Mouse (Mus musculus): ENCODE data around the gene Bbc3.
A peak's percentile ranks its signal among the peaks of the same experiment; 100 is the strongest.
"Not testable (repeated sequence)": the region's sequence is repeated elsewhere in the genome, so short reads cannot be mapped to it uniquely, and the experiment has no call there.

The Bbc3 gene

GRCm38 (mm10) chr7:16294837-16295236 is 13.4 kb upstream of the Bbc3 start:
- DNase-seq: peak; percentile 96

GRCm38 (mm10) chr7:16295321-16295900 is 12.8 kb upstream of the Bbc3 start:
- peak; percentile 91 for DNase-seq

- peak; percentile 59 for DNase-seq
These were observed 12.0 kb upstream of the Bbc3 start for GRCm38 (mm10) chr7:16296146-16296545.

- peak; percentile 94 for DNase-seq
These were observed 11.3 kb upstream of the Bbc3 start for GRCm38 (mm10) chr7:16296766-16297390.

- DNase-seq: no peak
These were observed 10.6 kb upstream of the Bbc3 start for GRCm38 (mm10) chr7:16297616-16298015.

GRCm38 (mm10) chr7:16298927-16299326 is 9.3 kb upstream of the Bbc3 start:
- no peak for DNase-seq

GRCm38 (mm10) chr7:16299419-16300035 is 8.7 kb upstream of the Bbc3 start:
- peak; percentile 78 for DNase-seq

- not testable (repeated sequence) for DNase-seq
These were observed 1.1 kb upstream of the Bbc3 start for GRCm38 (mm10) chr7:16307141-16307540.

- DNase-seq: peak; percentile 21
These were observed 543 bp downstream of the Bbc3 start for GRCm38 (mm10) chr7:16308555-16309317.

- DNase-seq: peak; percentile 94
These were observed 1.3 kb downstream of the Bbc3 start for GRCm38 (mm10) chr7:16309318-16310019.

- peak; percentile 91 for DNase-seq
These were observed 1.9 kb downstream of the Bbc3 start for GRCm38 (mm10) chr7:16310020-16310520.

- peak; percentile 70 for DNase-seq
These were observed 2.6 kb downstream of the Bbc3 start for GRCm38 (mm10) chr7:16310521-16311452.

GRCm38 (mm10) chr7:16311453-16312004 is 3.3 kb downstream of the Bbc3 start:
- peak; percentile 41 for DNase-seq

GRCm38 (mm10) chr7:16312011-16312671 is 3.9 kb downstream of the Bbc3 start:
- peak; percentile 60 for DNase-seq

- peak; percentile 79 for DNase-seq
These were observed 4.6 kb downstream of the Bbc3 start for GRCm38 (mm10) chr7:16312672-16313311.

GRCm38 (mm10) chr7:16313481-16314220 is 5.5 kb downstream of the Bbc3 start:
- DNase-seq: peak; percentile 92

GRCm38 (mm10) chr7:16314221-16314775 is 6.1 kb downstream of the Bbc3 start:
- no peak for DNase-seq

GRCm38 (mm10) chr7:16315222-16315759 is 7.1 kb downstream of the Bbc3 start:
- DNase-seq: no peak

- no peak for DNase-seq
These were observed 8.9 kb downstream of the Bbc3 start for GRCm38 (mm10) chr7:16317094-16317493.
